Mouse (Mus musculus) lung, embryonic 15.5 days (tissue): ENCODE data around the gene Siglec1. TPM values are rescaled to one million over a fixed set of nuclear protein-coding genes. Genes with fewer than 3 reads are reported as not detected.
"Not testable (repeated sequence)": the region's sequence is repeated elsewhere in the genome, so short reads cannot be mapped to it uniquely, and the experiment has no call there.

Experiments
- ATAC-seq: fragments of 200-750 bp; cut with Nextera tagmentation; 2 replicates; pipeline ENCODE4 v1.8.0; 2017; ENCODE audit warnings: moderate number of reproducible peaks, borderline replicate concordance; ENCODE audit not compliant: low FRiP score, low TSS enrichment; ENCODE audit errors: extremely low read depth
- H3K27ac ChIP-seq: fragments of 300-500 bp; sonication (generic); 2 replicates; pipeline ENCODE4 v1.5.1; 2015; ENCODE audit warnings: moderate library complexity, mild to moderate bottlenecking, inconsistent platforms
- H3K27me3 ChIP-seq: fragments of 300-500 bp; sonication (generic); 2 replicates; pipeline ENCODE4 v1.6.1; 2015; ENCODE audit warnings: inconsistent platforms
- H3K36me3 ChIP-seq: fragments of 300-500 bp; sonication (generic); 2 replicates; pipeline ENCODE4 v1.6.1; 2015; ENCODE audit warnings: inconsistent platforms
- H3K4me1 ChIP-seq: fragments of 300-500 bp; sonication (generic); 2 replicates; pipeline ENCODE4 v1.6.1; 2015; ENCODE audit warnings: inconsistent platforms
- H3K4me2 ChIP-seq: fragments of 300-500 bp; sonication (generic); 2 replicates; pipeline ENCODE4 v1.6.1; 2015; ENCODE audit warnings: inconsistent platforms, mild to moderate bottlenecking, moderate library complexity
- H3K4me3 ChIP-seq: fragments of 300-500 bp; sonication (generic); 2 replicates; pipeline ENCODE4 v1.5.1; 2015; ENCODE audit warnings: mild to moderate bottlenecking, inconsistent platforms
- H3K9ac ChIP-seq: fragments of 300-500 bp; sonication (generic); 2 replicates; pipeline ENCODE4 v1.6.1; 2015; ENCODE audit warnings: inconsistent platforms
- H3K9me3 ChIP-seq: fragments of 300-500 bp; sonication (generic); 2 replicates; pipeline ENCODE4 v1.6.1; 2016; ENCODE audit warnings: inconsistent platforms
- WGBS: fragments of 180-500 bp; shearing (Covaris S2); methylation state at CpG from one replicate; pipeline ENCODE4 v1.1.7; 2015; 5-methylcytosine and 5-hydroxymethylcytosine counted together
- polyA plus RNA-seq: library from polyadenylated mRNA; unstranded; fragments of >200 nt; fragmentation: Nextera tagmentation; extraction: Ambion mirVana; gene quantifications from 2 replicates; pipeline ENCODE4 v1.2.1, GENCODE M21; 2015

Siglec1 gene
- polyA plus RNA-seq, 1 experiment from 2014 or later: 0.47 TPM

GRCm38 (mm10) chr2:131127161-131127730 lies 40.7 kb upstream of the Siglec1 start, which contains the start of gene Hspa12b:
TSS of gene Hspa12b (plus strand) at chr2:131127280.
- H3K27ac ChIP-seq: peak within 1 kb of the TSS; percentile 41
- no peaks in the 10 kb centered on the region for H3K9me3 ChIP-seq
- no peaks in the 10 kb centered on the region for H3K36me3 ChIP-seq
- WGBS: under 1% methylated on average over 28 of the region's 28 CpGs
- no peaks in the 10 kb centered on the region for H3K27me3 ChIP-seq
- H3K9ac ChIP-seq: peak within 1 kb of the TSS; percentile 69
- peak; percentile 95 for ATAC-seq
- H3K4me1 ChIP-seq: peaks cover 27% of the 10 kb centered on the region
- peak within 1 kb of the TSS; percentile 68 for H3K4me3 ChIP-seq
- H3K4me2 ChIP-seq: peak within 1 kb of the TSS; percentile 75

GRCm38 (mm10) chr2:131125964-131126815 lies 39.6 kb upstream of the Siglec1 start:
- Histone ChIP-seq H3K9ac (peak overlapping the region; percentile 69; the same call in 1 of the 2 replicates), H3K27ac (no peak overlapping the region; the same call in 1 of the 2 replicates), H3K36me3 (no peaks in the 10 kb centered on the region), H3K27me3 (no peaks in the 10 kb centered on the region), H3K4me1 (peaks cover 27% of the 10 kb centered on the region), H3K4me2 (peak overlapping the region; percentile 75), H3K9me3 (no peaks in the 10 kb centered on the region), H3K4me3 (no peak overlapping the region)
- WGBS: 58% methylated on average over 9 of the region's 9 CpGs
- peak; percentile 10; the same call in 1 of the 2 replicates for ATAC-seq

- Histone ChIP-seq H3K4me1 (peaks cover 27% of the 10 kb centered on the region), H3K36me3 (no peaks in the 10 kb centered on the region), H3K4me3 (no peak overlapping the region), H3K27ac (no peak overlapping the region), H3K4me2 (no peak overlapping the region), H3K9ac (no peak overlapping the region), H3K27me3 (no peaks in the 10 kb centered on the region), H3K9me3 (no peaks in the 10 kb centered on the region)
- no peak for ATAC-seq
- WGBS: 88% methylated on average over 9 of the region's 9 CpGs
These were observed 38.8 kb upstream of the Siglec1 start for GRCm38 (mm10) chr2:131125157-131125963.

GRCm38 (mm10) chr2:131124166-131124565 lies 37.6 kb upstream of the Siglec1 start:
- 60% methylated on average over 3 of the region's 3 CpGs for WGBS

GRCm38 (mm10) chr2:131118968-131119574 lies 32.5 kb upstream of the Siglec1 start:
- no peak for ATAC-seq
- Histone ChIP-seq H3K4me2 (no peak overlapping the region), H3K27ac (no peak overlapping the region), H3K4me1 (no peaks in the 10 kb centered on the region), H3K27me3 (no peaks in the 10 kb centered on the region), H3K36me3 (no peaks in the 10 kb centered on the region), H3K4me3 (no peak overlapping the region), H3K9me3 (no peaks in the 10 kb centered on the region), H3K9ac (no peak overlapping the region)
- WGBS: 67% methylated on average over 2 of the region's 2 CpGs

More at GRCm38 (mm10) chr2:131124166-131124565, 37.6 kb upstream of the Siglec1 start:
- no peaks in the 10 kb centered on the region for H3K27me3 ChIP-seq
- ATAC-seq: no peak
- H3K9me3 ChIP-seq: no peaks in the 10 kb centered on the region
- no peak overlapping the region for H3K4me3 ChIP-seq
- H3K4me2 ChIP-seq: no peak overlapping the region
- H3K4me1 ChIP-seq: peaks cover 22% of the 10 kb centered on the region
- no peak overlapping the region for H3K9ac ChIP-seq
- no peaks in the 10 kb centered on the region for H3K36me3 ChIP-seq
- peak overlapping the region; percentile 66 for H3K27ac ChIP-seq

- H3K9me3 ChIP-seq: no peaks in the 10 kb centered on the region
- H3K27me3 ChIP-seq: no peaks in the 10 kb centered on the region
- no peak overlapping the region for H3K27ac ChIP-seq
- H3K36me3 ChIP-seq: no peaks in the 10 kb centered on the region
- no peak overlapping the region for H3K9ac ChIP-seq
- H3K4me3 ChIP-seq: no peak overlapping the region
- ATAC-seq: no peak
- no peak overlapping the region for H3K4me2 ChIP-seq
- 82% methylated on average over 5 of the region's 5 CpGs for WGBS
- no peaks in the 10 kb centered on the region for H3K4me1 ChIP-seq
These were observed 19.4 kb upstream of the Siglec1 start for GRCm38 (mm10) chr2:131105989-131106388.

GRCm38 (mm10) chr2:131105061-131105460 lies 18.5 kb upstream of the Siglec1 start:
- not testable (repeated sequence) for H3K9me3 ChIP-seq, H3K9ac ChIP-seq, H3K4me1 ChIP-seq, ATAC-seq, H3K4me3 ChIP-seq, H3K36me3 ChIP-seq, H3K27me3 ChIP-seq, H3K4me2 ChIP-seq, H3K27ac ChIP-seq
- WGBS: 61% methylated on average over 4 of the region's 4 CpGs

GRCm38 (mm10) chr2:131104021-131104420 lies 17.5 kb upstream of the Siglec1 start:
- Histone ChIP-seq H3K27me3 (no peaks in the 10 kb centered on the region), H3K9ac (no peak overlapping the region), H3K4me1 (no peaks in the 10 kb centered on the region), H3K4me3 (no peak overlapping the region), H3K36me3 (no peaks in the 10 kb centered on the region), H3K9me3 (no peaks in the 10 kb centered on the region), H3K27ac (no peak overlapping the region), H3K4me2 (no peak overlapping the region)
- WGBS: 82% methylated on average over 4 of the region's 4 CpGs
- ATAC-seq: no peak

GRCm38 (mm10) chr2:131101530-131101929 lies 15.0 kb upstream of the Siglec1 start:
- ATAC-seq: no peak
- no peaks in the 10 kb centered on the region for H3K27me3 ChIP-seq
- H3K4me3 ChIP-seq: no peak overlapping the region
- no peak overlapping the region for H3K9ac ChIP-seq
- H3K27ac ChIP-seq: no peak overlapping the region
- 0 out of 2 replicates have a peak, but pooled peaks cover 5% of the 10 kb centered on the region for H3K4me1 ChIP-seq
- no peaks in the 10 kb centered on the region for H3K9me3 ChIP-seq
- 45% methylated on average over 3 of the region's 3 CpGs for WGBS
- H3K36me3 ChIP-seq: no peaks in the 10 kb centered on the region
- no peak overlapping the region for H3K4me2 ChIP-seq

- 55% methylated on average over 3 of the region's 4 CpGs for WGBS
- Histone ChIP-seq H3K9ac (no peak overlapping the region), H3K4me2 (peak overlapping the region; percentile 46; the same call in 1 of the 2 replicates), H3K27ac (peak overlapping the region; percentile 88; the same call in 1 of the 2 replicates), H3K27me3 (no peaks in the 10 kb centered on the region), H3K4me1 (peaks cover 12% of the 10 kb centered on the region), H3K36me3 (no peaks in the 10 kb centered on the region), H3K9me3 (no peaks in the 10 kb centered on the region), H3K4me3 (no peak overlapping the region)
- ATAC-seq: no peak
These were observed 10.5 kb upstream of the Siglec1 start for GRCm38 (mm10) chr2:131097087-131097486.

GRCm38 (mm10) chr2:131096101-131096795 lies 9.7 kb upstream of the Siglec1 start:
- Histone ChIP-seq H3K4me3 (0 out of 2 replicates have a peak overlapping the region, but pooled peaks have one; percentile 5), H3K36me3 (no peaks in the 10 kb centered on the region), H3K27me3 (no peaks in the 10 kb centered on the region), H3K27ac (peak overlapping the region; percentile 88), H3K9ac (no peak overlapping the region), H3K9me3 (no peaks in the 10 kb centered on the region), H3K4me1 (peaks cover 12% of the 10 kb centered on the region), H3K4me2 (peak overlapping the region; percentile 46)
- peak; percentile 88 for ATAC-seq
- WGBS: 6% methylated on average over 9 of the region's 9 CpGs
